Mouse (Mus musculus) right cerebral cortex, adult 2 months (tissue): Measurements from ENCODE around the gene Olfr770.
"Not testable (repeated sequence)": the region's sequence is repeated elsewhere in the genome, so short reads cannot be mapped to it uniquely, and the experiment has no call there.

ENCODE experiments used
- DNase-seq, 2 experiments: peaks; one replicate each; pipeline ENCODE4 v3.0.0; 2021 to 2022; ENCODE audit warnings: low spot score in 2 of 2

Olfr770 gene

DNA sequence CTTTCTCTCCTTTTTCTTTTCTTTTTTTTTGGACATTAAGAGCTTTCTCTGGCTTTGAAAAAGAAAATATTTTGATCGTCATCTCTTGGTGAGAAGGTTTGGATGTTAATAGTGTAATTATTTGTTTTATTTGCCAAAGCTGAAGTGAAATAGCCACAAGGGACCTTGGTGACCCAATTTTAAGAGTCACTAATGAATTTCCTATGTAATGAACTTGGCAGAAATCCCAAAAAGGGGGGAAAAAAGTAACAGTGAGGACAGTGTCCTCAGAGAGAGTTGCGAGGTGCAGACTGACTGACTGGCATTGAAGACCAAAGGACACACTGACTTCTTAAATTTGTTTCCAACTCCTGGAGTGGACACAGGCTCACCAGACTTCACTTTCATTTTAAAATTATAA is at the start of gene Olfr770:
Gene Olfr770 (minus strand): TSS at position 101 of the 400 bp plus-strand sequence.
- no peak for DNase-seq

GRCm38 (mm10) chr10:129187319-129187718 is 48.5 kb upstream of the Olfr770 start, which contains the start of gene Olfr773:
Olfr773 (minus strand) TSS chr10:129187419.
- DNase-seq, result not testable (repeated sequence)

DNA sequence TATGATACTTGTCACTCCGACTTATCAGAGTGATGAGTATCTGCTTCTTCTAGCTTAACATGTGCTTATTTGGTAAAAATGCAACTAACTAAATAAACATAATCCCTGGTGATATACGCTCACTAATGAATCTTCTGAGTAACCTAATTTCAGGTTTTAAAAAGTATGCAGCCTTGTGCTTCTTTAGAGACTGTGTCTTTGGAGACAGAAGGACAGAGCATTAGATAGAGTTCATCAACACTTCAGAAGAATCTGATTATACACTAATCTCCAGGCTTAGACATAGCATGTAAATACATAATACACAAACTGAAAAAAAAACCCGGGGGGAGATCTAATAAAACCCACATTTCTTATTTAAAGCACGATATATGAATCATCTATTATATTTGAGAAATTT is 39.0 kb upstream of the Olfr770 start, which contains the start of gene Olfr772:
Gene Olfr772 (minus strand): TSS at position 101 of the 400 bp plus-strand sequence.
- not testable (repeated sequence) for DNase-seq

- DNase-seq, result no peak
Observed at GRCm38 (mm10) chr10:129164651-129165050, 25.9 kb upstream of the Olfr770 start, which contains the start of gene Olfr771. Olfr771 (minus strand) TSS chr10:129164751.

GRCm38 (mm10) chr10:129117761-129118160 is 21.0 kb downstream of the Olfr770 start, which contains the start of gene Olfr769:
Olfr769 (minus strand) TSS chr10:129117861.
- DNase-seq, result no peak

DNA sequence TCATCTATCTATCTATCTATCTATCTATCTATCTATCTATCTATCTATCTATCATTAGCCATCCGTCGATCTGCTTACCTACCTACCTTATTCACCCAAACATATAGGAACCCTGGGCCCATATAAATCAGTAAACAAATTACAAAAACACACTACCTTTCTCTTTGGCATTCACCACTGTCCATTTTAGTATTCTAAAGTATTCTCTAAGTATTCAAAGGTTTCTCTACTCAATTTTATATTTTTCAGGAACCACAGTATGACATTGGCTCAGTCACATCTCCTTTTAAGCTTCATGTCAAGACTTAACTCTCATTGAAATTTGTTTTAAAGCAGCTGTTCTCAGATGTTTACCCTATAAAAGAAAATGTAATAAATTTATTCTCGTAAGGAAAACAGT is 23.7 kb downstream of the Olfr770 start:
- DNase-seq, result no peak

GRCm38 (mm10) chr10:129101231-129101630 is 37.6 kb downstream of the Olfr770 start:
- DNase-seq, result no peak

DNA sequence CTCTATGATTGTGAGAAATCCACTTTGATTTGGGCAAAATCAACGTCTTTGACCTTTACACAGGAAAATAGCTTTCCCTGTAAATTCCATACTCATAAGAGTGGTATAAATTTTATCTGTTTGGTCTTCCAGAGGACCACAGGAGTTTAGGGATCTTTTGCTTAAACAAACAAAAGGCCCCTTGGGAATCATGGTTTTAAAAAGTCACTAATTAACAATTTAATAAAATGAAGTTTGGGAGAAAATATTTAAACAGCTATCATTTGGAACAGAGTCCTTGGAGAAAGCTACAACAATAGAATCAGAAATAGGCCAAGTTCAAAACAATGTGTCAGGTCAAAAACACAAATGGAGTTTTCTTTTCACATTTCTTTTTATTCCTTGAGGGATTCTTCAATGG is 39.5 kb downstream of the Olfr770 start, which contains the start of gene Olfr768:
Gene Olfr768 (minus strand): TSS at position 101 of the 400 bp plus-strand sequence.
- no peak for DNase-seq

- not testable (repeated sequence) for DNase-seq
Observed at GRCm38 (mm10) chr10:129082810-129083209, 56.0 kb downstream of the Olfr770 start, which contains the start of gene Olfr767. Olfr767 (minus strand) TSS chr10:129082910.
